Mouse (Mus musculus): ENCODE data around the gene Tll2.

Tll2 gene

DNA sequence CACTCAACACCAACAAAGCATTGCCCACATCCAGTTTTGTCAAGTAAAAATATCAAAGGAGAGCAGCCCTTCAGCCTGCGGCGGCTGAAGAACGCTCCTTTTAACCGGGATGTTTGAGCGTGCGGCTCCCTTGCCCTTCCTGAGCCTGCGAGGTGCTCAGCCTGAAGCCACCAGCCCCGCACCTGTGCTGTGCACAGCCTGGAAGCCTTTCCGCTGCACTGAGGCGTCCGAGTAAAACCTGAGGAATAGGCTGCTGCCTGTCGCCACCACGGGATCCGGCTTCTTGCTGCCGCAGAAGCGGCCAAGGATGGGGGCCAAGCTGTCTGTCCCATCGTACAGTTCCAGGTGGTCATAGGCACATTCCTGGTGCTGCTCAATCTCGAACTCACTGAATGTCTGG is 118.1 kb downstream of the Tll2 start:
- DNase-seq (ENCODE audit: low spot score in 2 of 2), result no peak

DNA sequence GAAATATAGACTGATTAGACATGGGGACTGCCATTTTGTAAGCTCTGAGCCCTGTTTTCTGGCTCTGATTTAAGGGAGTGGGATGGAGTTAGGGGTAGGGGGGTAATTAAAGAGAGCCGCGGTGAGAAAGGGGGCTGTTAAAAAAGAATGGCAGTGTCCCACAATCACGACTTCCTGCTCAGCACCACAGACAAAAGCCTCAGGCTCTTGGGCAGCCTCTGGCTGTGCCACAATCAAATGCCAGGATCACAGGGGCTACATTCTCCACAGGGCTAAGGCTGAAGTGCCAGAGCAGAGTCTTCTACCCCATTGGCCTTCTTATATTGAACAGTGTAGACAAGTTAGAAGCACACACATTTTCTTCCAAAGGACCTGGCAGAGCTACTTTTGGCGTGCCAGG is 118.7 kb downstream of the Tll2 start:
- no peak for DNase-seq (ENCODE audit: low spot score in 2 of 2)

DNA sequence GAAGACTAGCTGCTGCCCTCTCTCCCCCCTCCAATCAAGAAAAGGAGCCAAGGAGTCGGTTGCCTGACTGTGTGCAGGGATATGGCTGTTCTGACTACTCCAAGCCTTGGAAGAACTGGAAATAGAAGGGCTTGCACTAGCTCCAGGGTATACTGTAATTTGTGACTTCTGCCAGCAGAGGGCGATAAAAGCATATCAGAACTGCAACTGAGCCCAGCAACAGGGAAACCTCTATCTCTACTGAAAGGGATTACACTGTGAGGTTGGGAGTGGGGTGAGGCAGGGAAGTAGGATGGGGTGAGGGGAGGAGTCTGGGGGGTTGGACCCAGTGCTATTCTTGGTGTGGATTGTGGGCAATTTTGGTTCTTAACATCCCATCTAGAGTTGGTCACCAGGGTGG is 119.9 kb downstream of the Tll2 start:
- DNase-seq (ENCODE audit: low spot score in 2 of 2), result peak; percentile 87 to 91

DNA sequence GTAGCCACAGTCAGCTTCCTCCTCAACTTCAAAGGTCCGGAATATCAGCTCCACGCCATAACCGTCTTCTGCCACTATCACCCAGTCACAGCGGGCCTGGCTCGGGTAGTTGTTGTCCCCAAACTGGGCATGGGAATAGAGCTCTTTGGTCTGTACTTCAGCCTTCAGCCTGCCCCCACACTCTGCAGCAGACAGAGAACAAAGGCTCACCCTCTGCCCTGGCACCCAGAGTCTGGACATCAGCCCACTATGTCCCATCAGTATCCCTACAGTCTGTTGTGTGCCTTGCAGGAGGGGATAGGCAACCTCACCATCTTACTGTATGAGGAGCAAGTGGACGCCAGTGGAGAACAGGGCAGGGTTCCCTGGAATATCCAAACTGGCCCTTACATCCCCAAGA is 120.3 kb downstream of the Tll2 start:
- DNase-seq (ENCODE audit: low spot score in 2 of 2), result peak in 1 of 2 experiments; percentile 10

DNA sequence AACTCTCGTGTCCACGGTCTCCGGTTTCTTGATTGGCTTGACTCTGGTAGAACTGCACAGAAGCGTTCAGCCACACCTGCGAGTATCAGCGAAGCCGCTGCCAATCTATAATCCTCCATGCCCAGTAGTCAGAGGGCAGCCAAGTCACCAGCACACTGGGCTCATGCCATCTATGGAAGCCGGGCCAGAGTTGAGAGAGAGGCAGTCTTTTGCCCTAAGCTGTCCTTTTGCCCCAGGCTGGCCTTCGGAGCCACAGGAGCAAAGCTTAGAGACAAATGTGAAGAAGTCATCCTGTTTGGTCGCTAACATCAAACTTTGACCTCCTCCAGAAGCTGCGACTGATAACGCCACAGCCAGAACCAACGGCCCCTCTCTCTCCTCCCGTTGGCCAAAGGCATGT is 123.0 kb downstream of the Tll2 start:
- DNase-seq (ENCODE audit: low spot score in 2 of 2), result no peak

DNA sequence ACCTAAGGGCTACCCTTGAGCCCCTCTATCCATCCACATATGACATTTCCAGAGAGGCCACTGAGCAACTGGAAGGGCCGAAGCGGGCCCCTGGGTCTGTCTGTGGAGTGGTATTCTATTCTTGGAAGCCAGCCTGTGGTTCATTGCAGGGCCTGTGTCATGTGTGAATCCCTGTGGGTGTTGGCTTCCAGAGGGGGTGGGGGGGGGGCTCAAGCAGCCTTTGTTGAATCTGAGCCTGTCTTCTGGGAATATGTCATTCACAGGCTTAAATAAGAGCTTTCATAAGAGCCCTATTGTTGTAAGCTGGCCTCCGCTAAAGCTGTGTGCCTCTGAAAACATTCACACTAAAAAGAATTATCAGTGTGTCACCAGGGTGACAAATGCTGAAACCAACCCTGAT is 125.0 kb downstream of the Tll2 start:
- no peak for DNase-seq (ENCODE audit: low spot score in 2 of 2)

DNA sequence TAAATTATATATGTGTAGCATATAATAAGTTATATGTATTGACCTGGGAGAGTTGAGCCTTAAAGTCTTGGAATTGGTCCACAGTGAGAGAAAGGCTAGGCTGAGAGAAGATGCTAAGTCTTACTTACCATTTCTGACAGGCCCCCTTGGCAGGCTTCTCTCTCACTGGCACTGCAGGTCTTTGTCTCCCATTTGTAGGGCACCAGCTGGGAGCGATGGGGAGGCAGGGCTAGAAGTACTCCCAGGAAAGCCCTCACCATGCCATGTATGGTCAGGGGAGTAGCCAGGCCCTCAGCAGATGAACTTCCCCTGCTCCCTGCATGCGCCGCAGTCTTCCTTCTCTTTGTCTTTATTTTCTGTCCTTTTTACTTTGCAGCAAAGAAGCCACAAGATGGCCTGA is 129.7 kb downstream of the Tll2 start, which contains the start of gene Opalin:
TSS of gene Opalin (minus strand) at position 208 of the 400 bp plus-strand sequence.
- DNase-seq (ENCODE audit: low spot score in 2 of 2), result no peak

DNA sequence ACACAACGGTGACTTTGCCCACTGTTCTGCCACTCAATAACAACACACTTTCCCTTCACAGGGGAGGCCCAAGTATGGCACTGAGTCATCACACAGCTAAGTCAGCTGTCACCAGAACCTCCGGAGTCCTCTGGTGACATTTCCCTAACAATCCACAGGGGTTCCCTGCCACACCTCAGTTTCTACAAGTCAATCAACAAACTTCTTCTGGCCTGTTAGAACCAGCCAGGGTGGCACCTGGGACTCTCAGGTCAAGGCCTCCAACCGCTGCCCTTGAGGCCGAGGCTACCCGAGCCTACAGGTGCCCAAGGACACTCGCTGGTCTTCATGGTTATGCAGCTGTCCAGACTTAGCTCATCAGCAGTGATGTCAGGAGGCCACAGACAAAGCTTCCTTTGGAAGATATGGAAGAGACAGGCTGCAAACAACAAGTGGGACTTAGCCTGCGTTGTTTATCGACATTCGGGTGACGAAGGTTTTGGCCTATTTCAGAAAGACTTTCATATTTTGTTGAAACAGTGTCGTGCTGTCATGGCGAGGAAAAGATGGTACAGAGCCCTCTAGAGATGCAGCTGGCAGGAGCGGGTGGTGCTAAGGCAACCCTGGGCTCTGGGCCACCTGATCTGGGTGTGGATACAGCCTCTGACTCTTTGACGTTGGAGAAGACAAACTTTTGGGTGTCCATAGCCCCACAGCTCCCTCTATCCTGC is 132.7 kb downstream of the Tll2 start:
- DNase-seq (ENCODE audit: low spot score in 2 of 2), result no peak

DNA sequence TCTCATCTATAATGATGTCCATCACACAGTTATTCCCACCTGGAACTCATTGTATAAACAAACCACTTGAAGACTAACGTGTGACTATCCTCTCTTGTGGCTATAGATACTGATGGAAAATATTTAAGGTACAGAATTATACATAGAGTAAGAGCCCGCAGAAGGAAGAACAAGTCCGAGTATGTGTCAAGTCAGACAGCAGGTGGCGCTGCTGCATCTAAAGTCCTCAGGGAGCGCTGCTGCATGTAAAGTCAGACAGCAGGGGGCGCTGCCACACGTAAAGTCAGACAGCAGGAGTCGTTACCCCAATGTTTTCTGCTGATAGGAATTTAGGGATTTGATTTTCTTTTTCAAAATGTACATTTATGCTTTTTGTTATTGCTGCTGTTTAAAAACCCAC is 135.1 kb downstream of the Tll2 start:
- DNase-seq (ENCODE audit: low spot score in 2 of 2), result peak; percentile 91 to 96

DNA sequence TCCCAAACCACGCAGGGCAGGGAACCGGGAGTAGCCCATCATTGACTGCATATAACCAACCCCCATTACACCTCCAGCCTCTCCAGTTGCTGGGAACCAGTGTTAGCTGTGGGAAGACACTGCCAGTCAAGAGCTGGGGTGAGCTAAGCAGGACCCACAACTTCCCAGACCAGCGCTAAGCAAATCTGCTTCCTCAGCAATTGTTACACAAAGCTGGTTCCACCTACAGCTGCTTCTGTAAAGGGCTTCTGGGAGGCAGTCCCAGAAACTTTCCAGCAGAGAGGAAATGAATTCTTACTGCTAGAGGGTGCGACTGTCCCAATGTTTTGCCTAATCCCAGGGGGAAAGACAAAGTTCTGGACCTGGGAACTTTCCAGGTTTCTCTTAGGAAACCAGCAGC is 151.9 kb downstream of the Tll2 start:
- no peak for DNase-seq (ENCODE audit: low spot score in 2 of 2)

DNA sequence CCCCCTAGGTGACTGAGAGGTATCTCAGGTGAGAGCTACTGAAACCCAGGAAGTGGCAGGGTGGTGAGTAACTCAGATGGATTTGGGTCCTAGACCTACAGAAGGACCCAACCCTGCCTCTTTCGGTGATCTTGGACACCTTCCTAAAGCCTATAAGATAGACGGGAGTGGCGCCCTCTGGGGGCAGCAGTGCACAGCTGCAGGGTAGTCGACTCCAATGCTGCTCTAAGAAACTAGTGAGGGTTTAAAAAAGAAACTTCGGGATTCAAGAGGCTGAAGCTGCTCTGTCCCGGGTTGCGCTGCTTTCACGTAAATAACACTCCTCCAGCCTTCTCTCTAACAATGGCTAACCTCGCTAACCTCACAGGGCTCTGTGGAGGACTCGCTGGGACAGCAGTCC is 153.1 kb downstream of the Tll2 start:
- no peak for DNase-seq (ENCODE audit: low spot score in 2 of 2)

DNA sequence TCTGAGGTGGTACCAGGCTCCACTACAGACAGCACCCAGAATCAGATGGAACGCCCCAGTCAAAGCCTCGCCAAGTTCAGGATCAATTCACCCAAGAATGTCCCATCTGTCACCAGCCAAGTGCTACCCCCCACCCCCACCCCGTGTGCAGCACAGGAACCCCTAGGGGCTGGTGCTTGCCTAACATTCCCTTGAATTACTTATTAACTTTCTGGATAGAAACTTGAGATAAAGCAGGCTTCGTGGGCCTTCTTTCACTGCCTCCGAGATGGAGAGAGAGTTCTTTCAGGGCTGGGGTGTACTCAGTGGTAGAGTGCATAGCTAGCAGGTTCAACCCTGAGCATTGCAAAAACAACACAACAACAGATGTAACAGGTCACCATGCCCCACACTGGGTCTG is 154.4 kb downstream of the Tll2 start:
- no peak for DNase-seq (ENCODE audit: low spot score in 2 of 2)

DNA sequence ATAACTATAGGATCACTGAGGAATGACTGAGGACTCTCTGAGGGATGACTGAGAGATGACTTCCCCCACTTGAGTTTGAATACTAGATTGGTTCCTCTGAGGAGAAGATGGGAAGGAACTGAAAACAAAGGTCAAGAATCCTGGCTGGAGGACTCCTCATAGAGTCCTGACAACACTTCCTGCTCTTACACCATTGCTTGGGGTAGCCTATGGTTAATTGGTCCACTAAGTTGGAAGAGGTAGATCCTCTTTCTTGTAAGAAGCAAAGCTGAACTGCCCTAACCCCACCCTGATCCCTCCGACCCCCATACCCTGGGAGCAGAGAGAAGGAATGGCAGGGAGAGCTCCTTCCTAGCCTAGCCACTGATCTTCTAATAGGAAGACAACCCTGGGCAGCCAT is 154.9 kb downstream of the Tll2 start:
- no peak for DNase-seq (ENCODE audit: low spot score in 2 of 2)

DNA sequence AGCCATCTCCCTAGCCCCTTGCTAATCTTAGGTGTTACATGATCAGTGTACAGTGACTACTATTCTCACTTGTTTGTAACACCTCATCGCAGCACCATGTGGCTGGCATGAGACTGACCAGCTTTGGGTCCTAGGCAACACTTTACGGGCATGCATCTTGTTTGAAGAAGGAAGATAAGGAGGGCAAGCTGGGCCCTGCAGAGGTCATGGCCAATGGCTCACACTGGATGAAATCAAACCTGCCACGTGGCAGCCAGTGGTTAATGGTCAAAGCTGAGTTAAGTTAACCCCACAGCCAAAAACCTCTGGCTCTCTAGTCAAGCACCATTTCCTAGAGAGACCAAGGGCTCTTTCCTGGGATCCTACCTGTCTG is 158.5 kb downstream of the Tll2 start:
- no peak for DNase-seq (ENCODE audit: low spot score in 2 of 2)

DNA sequence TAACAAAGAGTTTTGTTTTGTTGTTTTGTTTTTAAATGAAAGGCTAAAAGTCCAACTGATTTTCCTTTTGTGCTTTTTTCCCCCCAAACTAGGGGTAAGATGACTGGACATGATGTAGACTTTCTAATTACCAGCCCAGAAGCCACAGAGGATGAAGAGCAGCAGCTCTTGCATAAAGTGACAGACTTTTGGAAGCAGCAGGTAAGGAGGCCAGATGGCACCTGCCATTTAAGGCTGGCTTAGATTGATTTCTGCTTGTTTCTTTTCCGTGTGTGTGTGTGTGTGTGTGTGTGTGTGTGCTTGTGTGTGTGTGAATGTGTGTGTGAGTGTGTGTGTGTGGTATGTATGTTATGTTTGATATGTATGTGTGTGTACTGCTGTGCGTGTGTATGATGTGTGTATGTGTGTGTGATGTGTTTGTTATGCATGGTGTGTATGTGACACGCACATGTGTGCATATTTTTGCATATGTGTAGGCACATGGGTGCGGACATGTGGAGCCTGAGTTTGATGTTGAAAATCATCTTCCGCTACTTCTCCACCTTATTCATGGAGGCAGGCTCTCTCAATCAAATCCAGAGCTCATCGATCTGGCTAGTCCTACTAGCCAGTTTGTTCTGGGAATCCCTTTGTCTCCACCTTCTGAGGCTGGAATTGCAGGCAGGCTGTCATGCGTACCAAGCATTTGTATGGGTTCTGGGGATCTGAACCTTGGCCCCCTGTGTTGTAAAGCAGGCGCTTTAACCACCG is 159.0 kb downstream of the Tll2 start:
- peak in 1 of 2 experiments; percentile 21 for DNase-seq (ENCODE audit: low spot score in 2 of 2)

DNA sequence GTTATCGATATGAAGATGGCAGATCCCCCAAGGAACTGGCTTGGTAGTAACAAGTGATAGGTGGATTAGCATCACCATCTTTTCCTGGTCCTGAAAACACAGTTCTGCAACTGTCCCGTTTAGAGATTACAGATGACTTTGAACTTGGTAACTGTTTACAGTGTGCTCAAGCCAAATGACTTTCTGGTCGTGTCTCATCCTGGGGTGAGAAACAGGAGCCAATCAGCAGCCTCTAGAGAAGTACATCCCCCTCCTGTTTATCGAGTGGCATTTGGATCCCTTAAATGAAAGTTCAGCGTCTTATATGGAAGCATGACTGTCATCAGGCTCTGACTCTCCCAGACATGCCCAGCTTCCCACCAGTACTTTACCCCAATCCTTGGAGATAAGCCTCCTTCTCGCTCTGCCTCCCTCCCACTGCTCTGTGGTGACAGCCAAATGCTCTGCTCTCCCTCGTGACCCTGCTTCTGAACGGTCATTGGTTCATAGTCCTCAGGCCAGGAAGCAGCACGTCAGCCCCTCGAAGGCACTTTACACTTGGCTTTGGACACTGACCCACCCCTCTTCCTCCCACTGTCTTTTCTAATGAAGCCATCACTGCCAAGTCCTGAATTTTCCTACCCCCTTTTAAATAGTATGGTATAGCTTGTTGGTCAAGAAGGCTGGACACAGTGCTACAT is 161.4 kb downstream of the Tll2 start:
- DNase-seq (ENCODE audit: low spot score in 2 of 2), result no peak

DNA sequence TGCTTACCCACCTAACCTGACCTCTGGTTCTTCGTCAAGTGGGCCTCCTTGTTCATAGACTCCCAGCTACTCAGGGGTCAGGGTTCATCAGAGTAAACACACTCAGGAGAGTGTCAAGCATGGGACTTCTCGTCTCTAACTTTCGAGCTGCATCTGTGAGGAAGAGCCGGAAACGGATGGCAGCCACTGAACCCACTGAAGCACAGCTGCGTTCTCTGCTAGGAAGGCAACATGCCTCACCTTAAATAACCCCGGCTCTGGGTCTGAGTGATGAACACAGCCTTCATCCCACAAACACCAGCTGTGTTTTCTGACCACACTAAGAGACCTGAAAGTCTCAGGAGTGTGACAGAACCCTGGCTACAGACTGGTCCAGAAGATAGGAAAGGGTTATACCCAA is 167.5 kb downstream of the Tll2 start:
- no peak for DNase-seq (ENCODE audit: low spot score in 2 of 2)

DNA sequence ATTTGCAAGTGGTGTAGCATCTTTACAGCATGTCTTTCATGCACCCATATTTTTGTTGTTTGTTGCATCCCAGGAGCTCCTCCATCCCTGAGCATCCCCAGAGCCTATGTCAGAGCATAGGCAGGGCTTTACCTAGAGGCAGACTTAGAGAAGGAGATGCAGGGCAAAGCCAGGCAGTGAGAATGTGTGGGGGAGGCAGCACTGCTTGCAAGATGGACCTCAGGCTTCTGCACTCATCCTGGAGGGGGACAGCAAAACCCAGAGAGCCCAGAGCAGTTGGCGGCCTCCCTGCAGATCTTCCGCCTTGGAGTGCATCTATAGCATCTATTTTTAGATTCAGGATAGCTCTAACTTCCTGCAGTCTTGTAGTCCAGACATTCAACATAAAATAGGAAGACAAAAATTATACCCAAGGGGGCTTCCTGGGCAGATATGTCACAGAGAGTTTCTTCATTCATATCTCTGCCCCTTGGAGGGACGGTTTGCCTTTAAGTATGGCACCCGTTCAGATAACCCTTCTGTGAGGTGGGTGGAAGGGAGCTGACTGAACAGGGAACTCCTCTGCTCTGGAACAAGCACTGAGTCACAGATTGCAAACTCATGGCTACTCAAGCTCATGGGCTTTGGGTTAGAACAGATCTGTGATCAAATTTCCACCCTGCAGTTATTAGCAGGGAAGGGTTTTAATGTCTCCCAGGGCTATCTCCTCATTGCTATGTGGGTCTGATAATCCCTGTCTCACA is 170.7 kb downstream of the Tll2 start:
- peak in 1 of 2 experiments; percentile 16 for DNase-seq (ENCODE audit: low spot score in 2 of 2)
